8 mouse cellular contexts compared by ENCODE assay signal in genomic region chr6:71708528-71708927, GRCm38 (mm10). TPM values are rescaled to one million over a fixed set of nuclear protein-coding genes. Genes with fewer than 3 reads are reported as not detected.
DNase-seq lines count a peak whose midpoint lies in the region; ATAC-seq lines count a peak whose summit lies in the region.

No protein-coding gene starts in this region.

- peak overlapping the region; percentile 73 for H3K4me3 ChIP-seq in heart, embryonic 12.5 days
- peak overlapping the region; percentile 68 for H3K4me3 ChIP-seq in forebrain, embryonic 14.5 days (ENCODE audit: low read depth, low read length)
- peak overlapping the region; percentile 56 for H3K4me3 ChIP-seq in liver, embryonic 15.5 days (replicated peaks)

- peaks cover 9% of the 10 kb centered on the region for H3K27me3 ChIP-seq in heart, embryonic 12.5 days (replicated peaks)
- no peaks in the 10 kb centered on the region for H3K27me3 ChIP-seq in forebrain, embryonic 14.5 days (replicated peaks; ENCODE audit: control insufficient read depth, insufficient read depth, low read length)
- peaks cover 64% of the 10 kb centered on the region for H3K27me3 ChIP-seq in liver, embryonic 15.5 days

- 0 out of 2 replicates have a peak, but pooled peaks cover 3% of the 10 kb centered on the region for H3K9me3 ChIP-seq in heart, embryonic 12.5 days (replicated peaks)
- H3K9me3 ChIP-seq in forebrain, embryonic 14.5 days (replicated peaks; ENCODE audit: control insufficient read depth, low read length) = no peaks in the 10 kb centered on the region
- H3K9me3 ChIP-seq in liver, embryonic 15.5 days (replicated peaks) = no peaks in the 10 kb centered on the region

- peak overlapping the region; percentile 82 for H3K4me2 ChIP-seq in heart, embryonic 12.5 days
- H3K4me2 ChIP-seq in forebrain, embryonic 14.5 days (ENCODE audit: low read length) = peak overlapping the region; percentile 69
- H3K4me2 ChIP-seq in liver, embryonic 15.5 days = peak overlapping the region; percentile 75

- H3K27ac ChIP-seq in heart, embryonic 12.5 days (ENCODE audit: poor library complexity, severe bottlenecking) = peak overlapping the region; percentile 83
- peak overlapping the region; percentile 83 for H3K27ac ChIP-seq in forebrain, embryonic 14.5 days (ENCODE audit: low read depth, low read length)
- H3K27ac ChIP-seq in liver, embryonic 15.5 days (replicated peaks) = no peak overlapping the region

- H3K4me1 ChIP-seq in heart, embryonic 12.5 days (replicated peaks) = peaks cover 10% of the 10 kb centered on the region
- H3K4me1 ChIP-seq in forebrain, embryonic 14.5 days (ENCODE audit: control insufficient read depth, insufficient read depth, low read length) = peaks cover 9% of the 10 kb centered on the region
- peaks cover 13% of the 10 kb centered on the region; the same call in 1 of the 2 replicates for H3K4me1 ChIP-seq in liver, embryonic 15.5 days (replicated peaks)

- 0% methylated on average over 3 of the region's 3 CpGs for WGBS in heart, embryonic 12.5 days
- WGBS in forebrain, embryonic 14.5 days = 4% methylated on average over 3 of the region's 3 CpGs
- WGBS in liver, embryonic 15.5 days (ENCODE audit: insufficient replicate concordance) = 15% methylated on average over 3 of the region's 3 CpGs

- peaks cover 10% of the 10 kb centered on the region; the same call in 1 of the 2 replicates for H3K36me3 ChIP-seq in heart, embryonic 12.5 days
- 0 out of 2 replicates have a peak, but pooled peaks cover 7% of the 10 kb centered on the region for H3K36me3 ChIP-seq in forebrain, embryonic 14.5 days (ENCODE audit: control insufficient read depth, insufficient read depth, low read length)
- no peaks in the 10 kb centered on the region for H3K36me3 ChIP-seq in liver, embryonic 15.5 days (replicated peaks)

- H3K9ac ChIP-seq in heart, embryonic 12.5 days = peak overlapping the region; percentile 75
- peak overlapping the region; percentile 91 for H3K9ac ChIP-seq in forebrain, embryonic 14.5 days (ENCODE audit: low read length)
- no peak overlapping the region for H3K9ac ChIP-seq in liver, embryonic 15.5 days

- DNase-seq in heart, adult 18-20 months = no peak
- peak; percentile 13 for DNase-seq in ES-CJ7 (ENCODE audit: low read depth, low spot score)
- no peak for DNase-seq in forebrain, embryonic 14.5 days (ENCODE audit: low spot score)
- DNase-seq in urinary bladder, postnatal 14 days (ENCODE audit: low spot score) = no peak
- no peak for DNase-seq in frontal cortex, postnatal 14 days (ENCODE audit: low spot score in 2 of 2)

- no peak for ATAC-seq in heart, embryonic 12.5 days (ENCODE audit: insufficient number of reproducible peaks, low FRiP score)
- peak; percentile 10 for ATAC-seq in forebrain, embryonic 14.5 days
- ATAC-seq in liver, embryonic 15.5 days (ENCODE audit: insufficient read depth) = no peak
- no peak for ATAC-seq in CD4-positive, CD25-positive, alpha-beta regulatory T cell, adult 4 months

RNA-seq across cellular contexts. Expression of gene Reep1, which starts 1.2 kb away (rescaled TPM):
- 22.3 and 22.9 TPM in 2 replicates for polyA plus RNA-seq in heart, embryonic 12.5 days (2016; fragmentation: Nextera tagmentation; extraction: Ambion mirVana)
- total RNA-seq in heart, adult 18-20 months (2021) = 10 to 100 TPM; 19.0 to 20.2 TPM
- polyA plus RNA-seq in forebrain, embryonic 14.5 days (2014; fragmentation: Nextera tagmentation; extraction: Ambion mirVana) = 167 and 200 TPM in 2 replicates
- 3.2 and 3.3 TPM in 2 replicates for polyA plus RNA-seq in liver, embryonic 15.5 days (2015; fragmentation: Nextera tagmentation; extraction: Ambion mirVana)
- polyA plus RNA-seq in CD4-positive, CD25-positive, alpha-beta regulatory T cell, adult 4 months (2017; shearing (Covaris generic)) = 1 to 10 TPM in 1 of 2 experiments, under 1 TPM in 1; 0.74 to 1.8 TPM
